Mouse (Mus musculus) gastrocnemius, postnatal 14 days (tissue): ENCODE measurements around the gene Zfp385a. TPM values are rescaled to one million over a fixed set of nuclear protein-coding genes. Genes with fewer than 3 reads are reported as not detected.

Experiments used
- DNase-seq: peaks from one replicate; pipeline ENCODE4 v3.0.0; 2021; ENCODE audit warnings: mixed read lengths
- intact Hi-C: fragments of 180-260 bp; cut with DNase I; formaldehyde crosslinking; loops from one replicate; pipeline ENCODE4 v1.15.1; 2025; ENCODE audit warnings: low total_unique reads
- total RNA-seq, 2 experiments: library from RNA; stranded (reverse); gene quantifications; 2 replicates each; pipeline ENCODE4 v1.2.3; 2021

Zfp385a gene
- total RNA-seq, 2 experiments from 2014 or later = 31.3 to 32.1 TPM

DNA sequence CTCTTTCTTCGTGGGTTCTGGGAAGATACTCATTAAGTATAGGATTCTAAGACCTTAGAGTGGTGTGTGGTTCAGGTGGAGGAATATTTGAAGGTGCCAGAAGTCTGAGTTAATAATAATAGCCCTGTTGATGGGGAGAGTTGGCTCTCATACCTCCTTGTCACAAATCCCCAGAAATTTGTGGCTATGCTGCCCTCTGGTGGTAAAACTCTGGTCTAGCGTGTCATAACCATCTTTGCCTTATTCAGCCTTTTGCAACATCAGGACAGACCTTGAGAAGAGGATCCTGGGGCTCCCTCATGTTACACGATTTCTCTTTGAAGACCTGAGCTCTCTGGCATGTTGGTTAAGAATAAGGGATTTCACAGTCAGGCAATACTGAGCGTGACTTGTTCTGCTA is 2.5 kb upstream of the Zfp385a start:
- DNase-seq = peak; percentile 71
- intact Hi-C loops = no loop called here

DNA sequence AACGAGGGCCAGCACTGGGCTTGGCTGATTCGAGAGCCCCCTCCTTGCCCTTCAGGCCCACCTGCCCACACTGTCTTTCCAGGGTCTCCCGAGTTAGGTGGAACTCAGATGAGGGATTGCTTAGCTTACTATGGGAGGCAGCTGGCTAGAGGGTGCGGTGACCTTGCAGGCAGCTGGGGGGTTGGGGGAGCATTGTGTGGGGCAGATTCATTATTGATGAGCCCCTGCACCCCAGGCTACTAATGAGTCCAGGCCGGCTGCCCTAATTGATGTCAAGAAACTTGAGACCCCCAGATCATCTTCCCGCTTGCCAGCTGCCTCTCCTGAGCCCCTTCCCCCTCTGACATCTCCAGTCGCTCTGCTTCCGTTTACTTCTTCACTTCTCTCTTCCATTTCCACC is 1.7 kb upstream of the Zfp385a start:
- intact Hi-C loops = no loop called here
- DNase-seq = no peak

DNA sequence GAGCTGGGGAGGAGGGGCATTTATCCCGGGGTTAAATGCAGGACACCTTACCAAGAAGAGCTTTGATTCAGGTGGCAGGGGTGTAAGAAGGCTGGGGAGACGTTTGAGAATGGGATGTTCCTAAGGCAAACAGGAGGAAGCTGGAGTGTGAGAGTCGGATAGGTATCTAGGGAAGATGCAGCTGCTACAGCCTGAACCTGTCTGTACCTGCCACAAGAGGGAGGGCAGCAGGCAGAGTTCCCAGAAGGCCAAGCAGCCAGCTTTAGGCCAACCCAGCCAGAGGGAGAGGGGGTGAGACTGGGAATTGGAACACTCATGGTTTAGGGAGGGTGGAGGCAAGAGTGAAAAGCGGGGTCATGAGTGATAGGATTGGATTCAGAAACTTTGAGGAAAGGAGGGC is 893 bp upstream of the Zfp385a start:
- no peak for DNase-seq
- intact Hi-C loops = no loop called here

DNA sequence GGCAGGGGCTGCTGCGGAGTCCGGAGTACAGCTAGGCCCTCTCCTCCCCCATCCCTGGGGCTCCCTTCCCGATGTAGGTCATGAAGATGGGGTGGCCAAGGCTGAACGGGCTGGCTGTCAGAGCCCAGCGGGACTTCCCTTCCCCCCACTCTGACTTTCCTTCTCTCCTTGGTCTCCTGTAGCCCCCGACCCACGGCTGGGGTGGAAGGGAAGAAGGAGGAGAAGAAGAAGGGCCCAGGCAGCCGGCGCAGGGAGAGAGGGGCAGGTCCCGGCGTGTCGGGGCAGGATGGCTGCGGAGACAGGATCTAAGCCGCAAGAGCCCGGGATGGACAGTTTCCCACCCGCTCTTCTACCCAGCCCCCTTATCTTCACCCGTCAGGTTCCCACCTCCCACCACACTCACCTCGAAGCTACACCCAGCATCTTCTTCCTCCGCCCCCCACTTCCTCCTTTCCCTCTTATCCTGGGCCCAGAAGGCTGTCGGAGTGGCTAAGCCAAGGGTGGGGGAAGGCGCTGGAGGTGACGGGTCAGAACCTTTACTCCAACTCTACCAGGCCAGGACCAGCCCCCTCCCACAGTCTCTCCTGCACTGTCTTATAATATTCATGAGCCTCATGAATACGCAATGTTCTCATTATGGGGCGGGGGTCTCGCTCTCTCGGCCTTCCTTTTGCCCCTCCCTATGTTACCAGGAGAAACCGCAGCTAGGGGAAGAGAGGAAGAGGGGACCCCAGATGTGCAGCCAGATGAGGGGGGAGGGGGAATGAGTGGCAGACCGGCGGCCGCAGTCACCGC is 530 bp downstream of the Zfp385a start:
- DNase-seq = no peak
- intact Hi-C loops = no loop called here

DNA sequence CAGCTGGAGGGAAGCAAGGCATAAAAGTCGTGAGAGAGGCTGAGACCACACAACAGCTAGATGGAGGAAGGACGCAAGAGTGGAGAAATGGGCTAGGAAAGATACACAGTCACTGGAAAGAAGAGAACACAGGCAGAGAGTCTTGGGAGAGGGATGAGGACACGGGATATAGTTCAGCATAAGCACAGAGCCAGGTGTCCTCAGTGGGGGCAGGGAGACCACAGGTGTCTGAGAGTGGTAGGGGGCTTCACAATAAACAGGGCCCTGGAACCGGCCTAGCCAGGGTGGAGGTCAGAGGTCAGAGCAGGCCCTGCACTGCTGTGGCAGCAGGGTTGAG is 1.1 kb downstream of the Zfp385a start:
- no peak for DNase-seq
- intact Hi-C loops = no loop called here

DNA sequence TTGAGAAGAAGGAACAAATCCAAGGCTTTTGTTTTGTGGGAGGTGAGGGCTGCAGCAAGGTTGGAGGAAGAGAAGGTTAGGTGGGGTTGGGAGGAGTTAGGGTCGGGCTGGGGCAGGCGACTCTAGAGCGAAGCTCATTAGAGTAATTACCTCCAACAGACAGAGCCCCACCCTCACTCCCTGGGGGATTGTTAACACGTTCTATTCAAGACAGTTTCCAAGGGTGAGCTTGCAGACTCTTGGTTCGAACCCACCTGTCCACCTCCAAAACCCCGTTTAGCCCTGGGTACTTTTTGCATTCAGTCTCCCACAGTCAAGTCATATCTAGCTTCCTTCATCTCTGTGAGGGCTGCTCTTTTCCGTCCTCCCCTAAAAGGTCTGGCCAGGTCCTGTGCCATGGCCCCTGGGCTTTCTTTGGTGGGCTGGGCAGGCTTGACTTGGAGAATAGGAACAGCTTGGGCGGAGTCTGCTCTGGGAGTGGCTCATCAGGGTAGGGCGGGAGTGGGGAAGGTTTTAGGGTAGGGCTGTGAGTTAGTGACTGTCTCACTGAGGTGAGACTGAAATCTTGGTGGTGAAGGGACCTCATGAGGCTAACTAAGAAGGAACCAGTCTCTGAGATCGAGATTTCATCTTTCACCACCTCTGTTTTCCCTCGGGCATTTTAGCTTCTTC is 2.8 kb downstream of the Zfp385a start:
- DNase-seq = no peak
- intact Hi-C loops = no loop called here

DNA sequence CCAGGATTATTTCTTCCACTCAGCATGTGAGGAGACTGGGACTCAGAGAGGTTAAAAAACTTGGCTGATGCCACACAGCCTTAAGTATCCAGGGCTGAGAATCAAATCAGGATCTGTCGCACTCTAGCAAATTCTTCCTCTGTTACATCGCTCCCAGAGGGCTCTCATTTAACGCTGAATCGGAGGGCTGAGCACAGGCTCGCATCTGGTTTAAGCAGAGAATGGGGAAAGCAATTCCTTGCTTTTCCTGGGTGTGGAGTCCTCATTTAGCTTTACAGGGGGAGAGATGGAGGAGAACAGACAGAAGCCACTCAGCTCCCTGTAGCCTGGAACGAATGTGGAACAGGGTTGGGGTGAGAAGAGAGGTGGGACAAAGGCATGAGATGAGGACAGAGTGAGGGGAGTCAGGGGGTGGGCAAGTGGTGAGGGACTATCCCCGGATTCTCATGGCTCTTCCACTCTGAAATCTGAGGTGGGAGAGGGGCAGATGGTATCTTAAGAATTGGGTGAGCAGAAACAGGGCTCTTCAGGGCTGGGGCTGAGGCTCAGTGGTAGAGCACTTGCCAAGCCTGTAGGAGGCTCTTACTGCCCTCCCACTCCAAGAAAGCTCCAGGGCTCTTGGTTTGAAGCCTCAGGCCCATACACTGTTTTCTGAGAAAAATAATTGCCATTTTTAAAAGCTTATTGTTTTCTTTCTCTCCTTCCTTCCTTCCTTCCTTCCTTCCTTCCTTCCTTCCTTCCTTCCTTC is 4.2 kb downstream of the Zfp385a start:
- intact Hi-C loops = no loop called here
- no peak for DNase-seq

DNA sequence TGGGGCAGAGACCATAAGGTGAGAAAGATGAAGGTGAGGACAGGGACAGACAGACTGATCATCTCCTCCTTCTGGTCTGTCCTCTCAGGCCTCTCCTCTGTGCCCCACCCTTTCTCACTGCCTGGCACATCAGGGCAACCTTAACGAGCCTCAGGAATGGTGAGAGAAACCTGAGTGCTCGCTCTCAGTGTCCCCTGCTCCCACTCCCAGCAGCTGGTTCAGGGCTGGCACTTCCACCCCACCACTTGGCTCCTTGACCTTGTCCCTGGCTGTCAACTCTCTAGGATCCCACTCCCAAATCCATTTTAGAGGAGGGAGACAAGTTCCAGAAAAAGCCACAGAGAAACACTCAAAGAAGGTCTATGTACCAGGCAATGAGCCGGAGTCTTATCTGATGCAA is 4.9 kb downstream of the Zfp385a start:
- no peak for DNase-seq
- intact Hi-C loops = no loop called here

DNA sequence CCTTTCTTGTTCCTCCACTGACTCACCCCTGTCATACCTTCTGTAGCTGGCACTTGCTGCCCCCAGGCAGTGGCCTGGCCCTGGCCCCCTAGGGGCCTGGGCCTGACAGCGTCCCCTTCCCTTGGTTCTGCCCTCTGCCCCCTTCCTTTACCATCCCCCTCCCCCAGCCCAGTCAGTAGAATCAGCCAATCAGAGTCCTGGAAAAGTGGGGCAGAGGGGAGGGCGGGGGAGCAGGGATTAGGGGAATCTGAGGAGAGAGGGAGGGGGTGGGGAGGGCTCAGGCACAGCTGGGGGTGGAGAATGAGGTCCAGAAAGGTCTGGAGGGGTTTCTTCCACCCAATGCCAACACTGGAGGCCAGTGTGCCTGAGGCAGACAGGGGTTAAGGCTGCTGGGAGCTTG is 5.7 kb downstream of the Zfp385a start:
- no peak for DNase-seq
- intact Hi-C loops = no loop called here

DNA sequence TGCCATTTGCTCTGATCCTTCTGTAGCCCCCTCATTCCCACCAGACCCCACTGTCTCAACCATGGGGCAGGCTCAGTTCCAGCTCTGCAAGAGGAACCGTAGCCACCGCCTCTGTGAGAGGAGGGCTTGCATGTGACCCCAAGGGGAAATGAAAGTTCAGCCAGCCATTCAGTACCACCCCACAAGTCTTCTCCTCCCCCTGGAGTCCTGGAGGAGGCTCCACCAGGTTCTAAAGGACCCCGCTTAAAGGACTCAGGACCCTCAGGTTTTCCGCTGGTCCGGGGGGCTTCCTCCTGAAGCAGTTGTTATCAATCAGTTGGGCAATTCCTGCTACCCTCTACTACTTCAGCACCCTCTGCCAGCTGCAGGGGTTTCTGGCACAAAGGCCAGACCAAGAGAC is 6.2 kb downstream of the Zfp385a start:
- intact Hi-C loops = no loop called here
- DNase-seq = no peak

DNA sequence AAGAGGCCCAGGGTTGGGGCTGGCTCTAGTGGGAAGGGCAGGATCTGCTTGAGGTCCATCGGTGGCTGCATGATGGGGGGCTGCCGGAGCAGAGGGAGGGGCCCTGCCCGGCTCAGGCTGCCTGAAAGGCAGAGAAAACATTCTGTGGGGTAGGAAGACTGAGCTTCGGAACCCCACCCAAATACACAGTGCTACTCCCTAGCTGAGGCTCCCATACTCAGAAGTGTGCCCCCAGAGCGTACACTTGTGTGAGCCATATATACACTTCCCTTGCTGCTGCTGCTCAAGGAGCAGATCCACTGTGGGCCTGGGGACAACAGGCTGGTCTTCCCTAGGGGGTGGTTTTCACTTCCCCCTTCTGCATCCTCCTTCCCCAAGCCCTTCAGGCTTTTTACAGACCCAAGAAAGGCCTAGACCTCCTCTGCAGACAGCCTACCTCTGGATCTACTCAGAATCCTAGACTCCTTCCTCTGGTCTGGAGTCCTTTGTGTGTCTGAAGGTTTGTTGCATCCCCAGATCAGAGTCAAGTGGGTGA is 6.7 kb downstream of the Zfp385a start:
- DNase-seq = no peak
- intact Hi-C loops = no loop called here

DNA sequence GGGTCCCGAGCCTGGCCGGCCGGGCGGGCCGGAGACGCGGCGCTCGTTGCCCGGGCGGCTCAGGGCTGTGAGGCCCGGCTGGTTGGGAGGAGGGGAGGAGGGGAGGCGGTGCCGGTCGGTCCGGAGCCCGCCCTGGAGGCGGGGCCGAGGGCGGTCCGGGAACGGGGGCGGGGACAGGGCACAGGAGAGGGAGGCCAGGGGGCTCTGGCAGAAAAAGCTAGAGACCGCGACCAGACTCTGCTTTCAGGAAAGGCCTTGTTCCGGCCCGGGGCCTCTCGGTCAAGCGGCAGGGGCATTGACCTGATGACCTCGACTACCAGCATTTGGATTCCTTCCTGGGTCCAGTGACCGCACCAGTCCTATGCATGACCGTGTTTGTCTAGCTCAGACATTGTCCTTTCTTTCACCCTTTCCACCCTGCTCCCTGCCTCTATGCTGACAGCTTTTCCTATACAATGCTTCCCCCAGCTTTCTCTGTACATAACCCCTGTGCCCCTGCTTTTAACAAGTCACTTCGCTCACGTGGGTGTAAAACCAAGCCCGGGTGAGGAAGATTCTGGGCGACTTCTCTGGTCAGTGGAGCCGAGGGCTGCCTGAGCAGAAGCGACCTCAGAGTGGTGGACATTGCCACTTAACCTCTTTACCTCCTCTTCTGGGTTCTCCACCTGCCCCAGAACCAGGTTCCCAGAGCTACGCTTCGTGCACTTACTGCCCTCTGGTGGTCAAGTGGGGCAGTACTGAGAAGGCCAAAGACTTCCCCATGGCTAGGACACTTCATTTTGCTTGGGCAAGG is 16.2 kb downstream of the Zfp385a start:
- peak; percentile 92 for DNase-seq
- intact Hi-C loops = no loop called here

DNA sequence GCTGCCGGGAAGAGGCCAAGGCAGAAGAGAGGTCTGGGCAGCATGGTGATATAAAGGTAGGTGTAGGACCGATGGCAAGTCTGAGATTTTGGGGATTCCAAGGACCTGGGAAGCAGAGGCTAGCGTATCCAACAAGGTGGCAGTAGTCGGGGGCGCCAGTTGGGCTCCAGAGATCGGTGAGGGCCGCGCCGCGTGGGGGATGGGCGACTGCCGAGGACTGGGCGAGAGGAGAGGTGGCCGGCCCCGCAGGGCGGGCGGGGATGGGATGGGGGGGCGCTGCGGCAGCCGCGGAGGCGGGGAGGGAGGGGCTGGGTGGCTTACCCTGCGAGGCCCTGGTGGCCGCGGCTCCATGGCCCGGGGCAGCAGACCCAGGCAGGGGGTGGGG is 16.8 kb downstream of the Zfp385a start:
- peak; percentile 72 for DNase-seq
- intact Hi-C loops = no loop called here

DNA sequence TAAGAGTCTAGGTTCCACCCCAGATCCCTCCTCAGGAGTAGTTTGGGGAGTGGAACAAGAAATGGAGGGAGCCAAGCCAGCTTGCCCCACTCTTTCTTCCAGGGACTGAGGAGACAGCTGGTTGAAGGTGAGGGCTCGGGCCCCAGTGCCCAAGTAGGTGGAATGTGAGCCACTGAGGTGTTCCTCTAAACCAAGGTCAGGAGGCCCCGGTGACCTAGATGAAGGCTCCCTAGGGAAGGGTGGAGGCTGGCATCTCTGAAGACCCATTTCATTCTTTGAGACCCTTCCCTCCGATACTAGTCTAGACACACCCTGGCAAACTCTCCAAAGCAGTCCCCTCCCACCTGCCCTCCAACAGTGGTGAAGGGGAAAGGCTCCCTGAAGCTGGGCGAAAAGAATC is 17.5 kb downstream of the Zfp385a start:
- no peak for DNase-seq
- intact Hi-C loops = no loop called here

DNA sequence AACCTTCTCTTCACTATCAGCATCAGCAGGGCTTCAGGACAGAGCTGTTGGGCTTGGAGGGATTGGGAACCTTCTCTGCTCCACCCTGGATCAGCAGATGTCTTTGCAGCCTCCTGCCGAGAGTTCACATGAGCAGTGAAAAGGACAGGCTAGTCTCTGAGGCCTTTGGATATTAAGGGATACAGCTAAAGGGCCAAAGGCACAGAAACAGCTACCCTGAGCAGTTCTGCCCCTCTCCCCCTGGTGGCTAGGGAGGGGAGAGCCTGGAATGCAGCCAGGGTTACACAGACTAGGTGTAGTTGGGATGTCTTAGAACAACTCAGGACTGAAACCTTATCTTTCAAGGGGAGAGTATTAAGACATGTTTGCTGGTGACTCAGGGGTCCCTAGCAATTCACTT is 18.8 kb downstream of the Zfp385a start:
- DNase-seq = peak; percentile 63
- intact Hi-C loops = no loop called here

DNA sequence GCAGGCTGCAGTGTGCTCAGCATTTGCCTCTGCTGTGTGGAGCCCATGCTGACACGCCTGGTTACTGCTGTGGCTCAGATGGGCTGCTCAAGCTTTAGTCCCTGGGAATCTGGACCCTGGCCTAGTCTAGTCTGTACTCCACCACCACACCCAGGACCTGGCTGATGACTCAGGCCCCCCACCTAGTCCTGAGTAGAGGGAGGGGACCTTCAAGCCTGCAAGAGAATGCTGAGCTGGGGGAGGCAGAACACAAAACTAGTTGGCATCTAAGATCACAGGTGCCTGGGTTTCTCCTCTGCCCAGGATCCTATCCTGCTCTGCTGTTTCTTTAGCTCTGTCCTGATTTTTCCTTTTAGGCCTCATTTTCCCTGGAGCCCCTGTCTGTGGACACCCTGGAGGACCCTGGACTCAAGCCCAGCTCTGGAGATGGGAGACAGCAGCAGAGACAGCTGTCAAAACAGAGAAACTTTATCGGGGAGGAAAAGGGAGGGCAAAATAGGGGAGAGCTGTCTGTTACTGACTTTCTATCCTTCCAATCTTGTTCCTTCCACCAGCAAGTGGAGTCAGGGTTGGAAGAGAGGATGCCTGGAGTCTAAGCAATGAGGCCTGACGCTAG is 21.6 kb downstream of the Zfp385a start:
- peak; percentile 48 for DNase-seq
- intact Hi-C loops = loop anchor here (5.0 kb wide), 1 partner anchor 36 kb away; no protein-coding TSS in a partner anchor

DNA sequence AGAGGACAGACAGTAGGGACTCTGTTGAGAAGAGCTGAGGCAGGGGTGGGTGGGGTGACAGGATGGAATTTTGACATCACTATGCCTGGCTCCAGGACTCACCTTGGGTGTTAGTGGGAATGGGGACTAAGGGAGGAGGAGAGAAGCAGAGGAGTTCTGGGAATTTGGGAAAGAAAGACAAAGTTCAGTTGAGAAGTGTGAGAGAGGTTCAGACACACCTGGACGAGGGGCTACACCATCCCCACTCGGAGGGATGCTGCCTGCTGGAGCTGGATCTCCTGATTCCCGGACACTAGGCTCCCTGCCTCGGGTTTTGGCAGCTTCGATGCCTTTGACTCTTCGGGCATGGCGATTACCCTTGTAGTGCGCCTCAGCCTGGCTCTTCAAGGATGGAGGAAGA is 22.2 kb downstream of the Zfp385a start:
- DNase-seq = no peak
- intact Hi-C loops = loop anchor here (5.0 kb wide), 1 partner anchor 35 kb away; no protein-coding TSS in a partner anchor

DNA sequence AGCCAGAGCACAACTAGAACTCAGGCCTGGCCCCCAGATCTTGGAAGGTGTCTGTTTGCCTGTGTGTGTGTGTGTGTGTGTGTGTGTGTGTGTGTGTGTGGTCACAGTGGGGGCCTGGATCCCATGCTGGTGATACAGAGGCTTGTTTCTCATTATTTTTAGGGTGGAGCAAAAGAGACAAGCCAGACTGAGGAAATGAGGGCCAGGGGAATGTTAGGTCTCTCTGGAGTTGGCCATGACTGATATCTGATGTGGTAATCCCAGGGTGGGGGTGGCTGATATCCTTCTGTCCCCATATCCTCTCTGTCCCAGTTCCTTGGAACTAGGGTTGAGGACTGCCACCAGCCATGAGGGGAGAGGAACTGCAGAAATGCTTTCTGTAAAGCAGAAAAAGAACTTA is 22.8 kb downstream of the Zfp385a start:
- intact Hi-C loops = loop anchor here (5.0 kb wide), 1 partner anchor 35 kb away; no protein-coding TSS in a partner anchor
- DNase-seq = no peak
